Mouse (Mus musculus) left cerebral cortex, postnatal 10 days (tissue): ENCODE measurements around the gene Commd6. TPM values are rescaled to one million over a fixed set of nuclear protein-coding genes. Genes with fewer than 3 reads are reported as not detected.

Experiments used
- DNase-seq, 2 experiments: peaks; one replicate each; pipeline ENCODE4 v3.0.0; 2021 to 2022; ENCODE audit warnings: low spot score in 2 of 2, mixed read lengths in 1 of 2; ENCODE audit errors: extremely low spot score in 1 of 2
- intact Hi-C: fragments of 180-260 bp; cut with DNase I; formaldehyde crosslinking; loops from one replicate; pipeline ENCODE4 v1.15.1; 2025
- total RNA-seq, 2 experiments: library from RNA; stranded (reverse); gene quantifications; 2 replicates each; pipeline ENCODE4 v1.2.3; 2021

The Commd6 gene
- total RNA-seq: 10 to 100 TPM; 46.6 to 54.8 TPM

GRCm38 (mm10) chr14:101640153-101640843 is at the start of gene Commd6:
Gene Commd6 (minus strand): TSS chr14:101640686.
- intact Hi-C loops: no loop called here
- peak; percentile 90 to 95 for DNase-seq

- intact Hi-C loops: no loop called here
- no peak for DNase-seq
Observed at GRCm38 (mm10) chr14:101688406-101688805, 47.9 kb upstream of the Commd6 start.

- intact Hi-C loops: no loop called here
- DNase-seq: no peak
Observed at GRCm38 (mm10) chr14:101687696-101688095, 47.2 kb upstream of the Commd6 start.

GRCm38 (mm10) chr14:101672226-101672625 is 31.7 kb upstream of the Commd6 start:
- DNase-seq: no peak
- intact Hi-C loops: no loop called here

GRCm38 (mm10) chr14:101668626-101669025 is 28.1 kb upstream of the Commd6 start:
- intact Hi-C loops: no loop called here
- no peak for DNase-seq

- no peak for DNase-seq
- intact Hi-C loops: no loop called here
Observed at GRCm38 (mm10) chr14:101666536-101666935, 26.1 kb upstream of the Commd6 start.

- no peak for DNase-seq
- intact Hi-C loops: no loop called here
Observed at GRCm38 (mm10) chr14:101666056-101666455, 25.6 kb upstream of the Commd6 start.

- intact Hi-C loops: no loop called here
- no peak for DNase-seq
Observed at GRCm38 (mm10) chr14:101664274-101664673, 23.8 kb upstream of the Commd6 start.

- intact Hi-C loops: no loop called here
- no peak for DNase-seq
Observed at GRCm38 (mm10) chr14:101661654-101662412, 21.3 kb upstream of the Commd6 start.

GRCm38 (mm10) chr14:101656307-101656706 is 15.8 kb upstream of the Commd6 start:
- no peak for DNase-seq
- intact Hi-C loops: no loop called here

- intact Hi-C loops: loop anchor here (5.0 kb wide), 1 partner anchor 142 kb away; no protein-coding TSS in a partner anchor
Observed at GRCm38 (mm10) chr14:101654526-101654909, 14.0 kb upstream of the Commd6 start.

GRCm38 (mm10) chr14:101653581-101654525 is 13.4 kb upstream of the Commd6 start, which contains the start of gene Uchl3:
Gene Uchl3 (plus strand): TSS chr14:101653967.
- intact Hi-C loops: loop anchor here (5.0 kb wide), 1 partner anchor 142 kb away; no protein-coding TSS in a partner anchor
- peak; percentile 95 to 96 for DNase-seq

More at GRCm38 (mm10) chr14:101654526-101654909, 14.0 kb upstream of the Commd6 start:
- no peak for DNase-seq

GRCm38 (mm10) chr14:101652571-101652970 is 12.1 kb upstream of the Commd6 start:
- intact Hi-C loops: loop anchor here (5.0 kb wide), 1 partner anchor 140 kb away; no protein-coding TSS in a partner anchor
- no peak for DNase-seq

- intact Hi-C loops: loop anchor here (5.0 kb wide), 1 partner anchor 138 kb away; no protein-coding TSS in a partner anchor
- DNase-seq: no peak
Observed at GRCm38 (mm10) chr14:101650551-101650950, 10.1 kb upstream of the Commd6 start.

- intact Hi-C loops: no loop called here
- no peak for DNase-seq
Observed at GRCm38 (mm10) chr14:101644948-101645347, 4.5 kb upstream of the Commd6 start.

- intact Hi-C loops: no loop called here
- DNase-seq: no peak
Observed at GRCm38 (mm10) chr14:101637381-101637780, 3.1 kb downstream of the Commd6 start.

GRCm38 (mm10) chr14:101635765-101636164 is 4.7 kb downstream of the Commd6 start:
- DNase-seq: no peak
- intact Hi-C loops: no loop called here

GRCm38 (mm10) chr14:101630548-101630947 is 9.9 kb downstream of the Commd6 start:
- intact Hi-C loops: no loop called here
- no peak for DNase-seq

GRCm38 (mm10) chr14:101617680-101618079 is 22.8 kb downstream of the Commd6 start:
- intact Hi-C loops: no loop called here
- no peak for DNase-seq
